Mouse (Mus musculus): ENCODE measurements around the gene Thsd4.

- no peak for TF ChIP-seq GATA1 (IDR thresholded peaks at IDR 0.05; ENCODE audit: borderline replicate concordance, low read length)
- no peak for TF ChIP-seq FLI1 (IDR thresholded peaks at IDR 0.05; ENCODE audit: low read length)
Observed at GRCm38 (mm10) chr9:59955692-59956091, 566.2 kb downstream of the Thsd4 start.
